Mouse (Mus musculus): Measurements from ENCODE around the gene Pias1.

- TF ChIP-seq CTCF (IDR thresholded peaks at IDR 0.05 in 2 of 3, conservative IDR thresholded peaks at IDR 0.05 in 1 of 3; ENCODE audit: control insufficient read depth in 1 of 3, insufficient read depth in 1 of 3, low read depth in 2 of 3, low read length in 3 of 3, poor library complexity in 1 of 3, severe bottlenecking in 1 of 3) (no peak), UBTF (IDR thresholded peaks at IDR 0.05; ENCODE audit: borderline replicate concordance, insufficient read depth, low read depth, low read length) (no peak), EP300 (IDR thresholded peaks at IDR 0.05; ENCODE audit: low read depth in 1 of 2, low read length in 2 of 2) (no peak), BHLHE40 (IDR thresholded peaks at IDR 0.05; ENCODE audit: borderline replicate concordance, low read depth, low read length) (no peak), SIN3A (IDR thresholded peaks at IDR 0.05; ENCODE audit: low read length) (no peak), GABPA (IDR thresholded peaks at IDR 0.05; ENCODE audit: low read depth, low read length) (no peak), MEF2A (IDR thresholded peaks at IDR 0.05; ENCODE audit: extremely low read depth, insufficient replicate concordance, low read depth, low read length, poor library complexity, severe bottlenecking) (no peak)
These were observed 136.2 kb downstream of the Pias1 start for GRCm38 (mm10) chr9:62851571-62851970.

Measured in MEL (cell line).